Mouse (Mus musculus) CD4-positive naive resting alpha-beta T cell, adult 76 days (primary cell): Measurements from ENCODE around the gene Stx12. TPM values are rescaled to one million over a fixed set of nuclear protein-coding genes. Genes with fewer than 3 reads are reported as not detected.

ENCODE experiments used
- total RNA-seq: library from RNA; stranded (reverse); gene quantifications from one replicate; pipeline ENCODE4 v1.2.4, GENCODE M21; 2023

The Stx12 gene
- total RNA-seq, result 11.8 TPM

DNA sequence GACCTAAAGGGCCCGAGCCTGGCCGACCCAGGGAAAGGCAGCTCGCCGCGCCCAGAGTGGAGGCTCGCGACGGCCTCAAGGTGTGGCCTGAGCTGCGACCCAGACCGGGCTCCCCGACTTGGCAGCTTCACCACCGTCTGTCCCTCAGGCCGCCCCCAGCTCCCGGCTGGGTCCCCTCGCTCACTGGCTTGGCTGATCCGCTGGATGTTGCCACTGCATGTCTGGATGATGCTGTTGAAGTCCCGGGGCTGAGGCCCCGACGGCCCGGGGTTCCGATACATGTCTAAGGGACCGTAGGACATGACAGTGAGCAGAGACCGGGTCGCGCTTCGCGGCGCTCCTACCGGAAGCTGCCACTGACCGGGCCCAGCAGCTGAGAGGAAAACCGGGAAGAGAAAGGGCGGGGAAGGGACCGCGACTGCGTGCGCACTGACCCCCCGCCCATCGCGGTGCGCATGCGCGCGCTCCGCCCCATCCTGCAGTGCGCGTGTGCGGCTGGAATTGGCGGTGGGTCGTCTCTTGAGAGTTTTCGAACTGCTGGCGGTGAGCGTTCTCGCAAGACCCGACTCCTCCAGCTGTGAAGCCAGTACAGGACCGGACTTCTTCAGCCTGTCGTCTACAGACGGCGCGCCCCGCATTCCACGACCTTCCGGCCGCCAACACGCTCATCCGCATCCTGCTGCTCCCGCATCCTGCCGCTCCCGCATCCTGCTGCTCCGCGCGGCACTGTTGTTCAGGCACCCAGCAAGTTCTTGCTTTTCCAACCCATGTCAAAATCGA, at the start of gene Stx12:
Gene Stx12, minus strand, starts transcription at position 446 of the 780 bp plus-strand sequence.

DNA sequence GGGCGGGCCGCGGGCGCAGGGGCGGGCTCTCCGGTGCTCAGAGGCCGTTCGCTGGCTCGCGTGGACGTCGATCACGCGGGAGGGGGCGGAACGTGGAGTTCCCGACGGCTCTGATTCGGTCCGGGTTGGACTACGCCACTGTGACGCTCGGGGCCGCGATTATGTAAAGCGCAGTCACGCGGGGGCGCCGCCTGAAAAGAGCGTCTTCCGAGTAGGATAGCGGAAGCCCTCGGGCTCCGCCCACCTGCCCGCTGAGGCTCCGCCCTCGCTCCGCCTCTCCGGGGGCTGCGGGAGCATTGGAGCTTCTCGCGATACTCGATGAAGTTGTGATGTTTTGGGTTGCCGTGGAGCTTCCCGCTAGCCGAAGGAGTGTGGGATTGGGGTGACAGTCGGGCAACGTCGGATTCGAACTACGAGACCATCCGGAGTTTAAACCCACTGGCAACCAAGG, 38.3 kb upstream of the Stx12 start, which contains the start of gene Fam76a:
Gene Fam76a, minus strand, starts transcription at position 1 of the 451 bp plus-strand sequence.

DNA sequence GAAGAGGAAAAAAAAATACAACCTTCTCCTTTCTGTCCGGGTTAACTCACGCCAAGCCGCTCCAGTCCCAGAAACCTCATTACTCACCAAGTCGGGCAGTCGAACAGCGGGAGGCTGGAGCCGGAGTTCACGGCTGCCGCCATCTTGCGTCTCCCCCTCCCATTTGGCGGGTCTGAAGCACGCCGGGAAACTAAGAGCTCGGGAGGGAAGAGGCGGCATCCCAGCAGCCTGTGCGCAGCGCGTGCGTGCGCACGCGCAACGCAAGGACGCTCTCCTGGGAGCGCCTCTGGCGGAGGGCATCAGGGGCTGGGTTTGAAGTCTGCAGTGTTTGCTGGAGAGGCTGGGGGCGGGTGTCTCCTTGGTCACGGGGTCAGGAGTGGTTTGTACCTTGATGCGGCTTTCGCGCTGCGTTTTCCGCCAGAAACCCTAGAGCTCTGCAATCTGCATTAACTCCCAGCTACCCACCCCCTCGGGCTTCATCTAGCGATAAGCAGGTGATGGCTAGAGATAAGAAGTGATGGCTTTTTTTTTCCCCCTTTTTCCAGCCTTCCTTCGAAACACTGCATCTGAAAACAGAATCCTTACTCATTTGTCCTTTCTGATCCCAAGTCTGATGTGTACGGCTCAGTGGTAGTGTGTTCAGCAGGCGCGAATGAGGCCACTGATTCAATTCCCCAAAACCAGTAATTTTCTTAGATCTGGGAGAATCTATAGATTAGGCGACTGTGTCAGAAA, 41.2 kb downstream of the Stx12 start, which contains the start of gene Ppp1r8:
Gene Ppp1r8, minus strand, starts transcription at position 200 of the 735 bp plus-strand sequence.

Other genes with a start within 250 kb of the Stx12 start
- gene Eya3, start 245.5 kb downstream of the Stx12 start, total RNA-seq, result 58.7 TPM
- gene Xkr8, start 152.0 kb downstream of the Stx12 start, total RNA-seq, result 2.2 TPM
- not detected for gene Smpdl3b, start 127.3 kb downstream of the Stx12 start, total RNA-seq
- 52.1 TPM for gene Rpa2, start 116.2 kb downstream of the Stx12 start, total RNA-seq
- 11.3 TPM for gene Themis2, start 88.1 kb downstream of the Stx12 start, total RNA-seq
- gene Ppp1r8, start 41.3 kb downstream of the Stx12 start, total RNA-seq, result 45.2 TPM
- gene Fam76a, start 38.0 kb upstream of the Stx12 start, total RNA-seq, result 38.3 TPM
- 4.5 TPM for gene Fgr, start 89.6 kb upstream of the Stx12 start, total RNA-seq
- 65.2 TPM for gene Ahdc1, start 126.8 kb upstream of the Stx12 start, total RNA-seq
- 268 TPM for gene Wasf2, start 246.0 kb upstream of the Stx12 start, total RNA-seq